In the genomic region with DNA sequence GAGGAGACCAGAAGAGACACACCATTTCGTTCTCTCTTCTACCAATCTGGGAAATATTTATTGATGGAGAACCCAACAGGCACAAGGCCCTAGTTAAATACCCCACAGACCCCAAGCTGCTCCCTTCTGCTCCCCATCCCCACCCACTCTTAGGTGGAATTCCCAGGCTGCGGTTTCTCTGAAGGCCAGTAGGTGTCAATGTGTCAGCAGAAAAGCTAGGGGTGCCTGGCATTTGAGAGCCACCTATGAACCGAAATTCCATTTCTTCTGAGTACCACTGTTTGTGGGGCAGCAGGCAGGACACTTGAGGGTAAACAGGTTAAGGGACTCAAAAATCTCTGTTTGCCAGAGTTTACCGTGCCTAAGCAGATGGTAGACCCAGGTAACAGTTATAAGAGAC, we compare ENCODE assay signal across 9 mouse cellular contexts. TPM values are rescaled to one million over a fixed set of nuclear protein-coding genes. Genes with fewer than 3 reads are reported as not detected.
DNase-seq lines count a peak whose midpoint lies in the region; ATAC-seq and TF ChIP-seq lines count a peak whose summit lies in the region.
"Had no signal": no experiment of that assay in that cellular context is flagged by ENCODE, and none has a peak within 500 bp of the region (broad histone marks: within the 10 kb centered on the region; RNA-seq: fewer than 3 reads in every experiment).

No protein-coding gene starts in this region.

- DNase-seq in cerebellum, postnatal 10 days: peak; percentile 77 to 80
- DNase-seq in cerebellum, adult 11-12 months: no peak
- DNase-seq in kidney, postnatal 25 days: peak; percentile 49 to 56
- DNase-seq in ES-E14 (ENCODE audit: low read depth, low spot score): no peak
- DNase-seq in left cerebral cortex, postnatal 4 days: peak; percentile 52
- no peak for DNase-seq in testis, postnatal 10 days (ENCODE audit: low spot score)

- WGBS in kidney, embryonic 14.5 days: 37% methylated on average over 4 of the region's 4 CpGs

- peaks cover 34% of the 10 kb centered on the region for H3K4me1 ChIP-seq in kidney, embryonic 14.5 days (ENCODE audit: control insufficient read depth, insufficient read depth, low read length)
- no peaks in the 10 kb centered on the region; a peak in 1 of 4 replicates for H3K4me1 ChIP-seq in ES-E14 (ENCODE audit: control insufficient read depth in 2 of 2, insufficient read depth in 2 of 2, low read length in 2 of 2, poor library complexity in 1 of 2)

- in situ Hi-C loops in ES-E14 (cut with MboI; ENCODE audit: low sequenced_read_pairs in 2 of 2, unreplicated experiment in 2 of 2): loop anchor here in 1 of 2 experiments (10.0 kb wide), 1 partner anchor 533 kb away; no protein-coding TSS in a partner anchor

- no peaks in the 10 kb centered on the region for H3K36me3 ChIP-seq in kidney, embryonic 14.5 days (ENCODE audit: control insufficient read depth, insufficient read depth, low read length)
- no peaks in the 10 kb centered on the region for H3K36me3 ChIP-seq in ES-E14 (ENCODE audit: control insufficient read depth, insufficient read depth, low read length, poor library complexity, severe bottlenecking)

- no peaks in the 10 kb centered on the region for H3K9me3 ChIP-seq in kidney, embryonic 14.5 days (ENCODE audit: control insufficient read depth, low read length)
- no peaks in the 10 kb centered on the region for H3K9me3 ChIP-seq in ES-E14 (ENCODE audit: control insufficient read depth, insufficient read depth, low read depth, low read length)

- no peak overlapping the region for H3K4me2 ChIP-seq in kidney, embryonic 14.5 days (replicated peaks; ENCODE audit: low read depth, low read length)

- H3K9ac ChIP-seq in kidney, embryonic 14.5 days (ENCODE audit: low read depth, low read length): no peak overlapping the region
- H3K9ac ChIP-seq in ES-E14 (ENCODE audit: insufficient read depth, low read depth, low read length, poor library complexity, severe bottlenecking): no peak overlapping the region

- no peak for ATAC-seq in kidney, embryonic 14.5 days (ENCODE audit: low FRiP score, low TSS enrichment)
- ATAC-seq in monocyte, adult 5-6 weeks (replicated peaks; ENCODE audit: insufficient number of reproducible peaks, low FRiP score, low TSS enrichment, poor library complexity, severe bottlenecking): no peak

- H3K27me3 ChIP-seq in kidney, embryonic 14.5 days (ENCODE audit: control insufficient read depth, insufficient read depth, low read length): no peaks in the 10 kb centered on the region; the same call in 1 of the 2 replicates

- H3K27ac ChIP-seq in kidney, embryonic 14.5 days (ENCODE audit: low read depth, low read length): no peak overlapping the region
- no peak overlapping the region for H3K27ac ChIP-seq in ES-E14 (ENCODE audit: insufficient read depth, low read depth, low read length, poor library complexity, severe bottlenecking)

- intact Hi-C loops in left cerebral cortex, postnatal 4 days (cut with DNase I): loop anchor here (10.0 kb wide), 2 partner anchors 433 to 533 kb away; no protein-coding TSS in a partner anchor

- no peak overlapping the region for H3K4me3 ChIP-seq in kidney, embryonic 14.5 days (ENCODE audit: low read length)
- no peak overlapping the region for H3K4me3 ChIP-seq in ES-E14 (ENCODE audit: insufficient read depth in 1 of 2, low read depth in 1 of 2, low read length in 2 of 2, poor library complexity in 1 of 2, severe bottlenecking in 1 of 2)

TF ChIP-seq in ES-E14, 5 proteins besides CTCF, POLR2A, EP300 and RAD21:
- no peak for TF ChIP-seq HCFC1 (IDR thresholded peaks at IDR 0.05; ENCODE audit: borderline replicate concordance, insufficient read depth, low read length)
- TF ChIP-seq ZNF384 (IDR thresholded peaks at IDR 0.05; ENCODE audit: low read depth, low read length): no peak
- TF ChIP-seq MAFK (IDR thresholded peaks at IDR 0.05; ENCODE audit: insufficient read depth, low read depth, low read length): peak; percentile 42; the same call in 1 of the 2 replicates
- no peak for TF ChIP-seq CHD2 (IDR thresholded peaks at IDR 0.05; ENCODE audit: low read depth, low read length)
- TF ChIP-seq ZC3H11A (IDR thresholded peaks at IDR 0.05; ENCODE audit: borderline replicate concordance, low read depth, low read length): 0 out of 2 replicates have a peak, but pooled peaks have one; percentile 37

RNA-seq across cellular contexts. Expression of a gene that starts 2.2 kb away (rescaled TPM):
- 3.0 and 3.1 TPM in 2 replicates for polyA plus RNA-seq in kidney, embryonic 14.5 days (2014; fragmentation: Nextera tagmentation; extraction: Ambion mirVana)
- 0.37 TPM in 1 of 2 replicates, not detected in the other for total RNA-seq in ES-E14 (2012; rRNA removed)
- total RNA-seq in left cerebral cortex, postnatal 4 days (2021): not detected
- not detected in 3 replicates for total RNA-seq in monocyte, adult 5-6 weeks (2017)
- polyA plus RNA-seq: gonadal fat pad, adult 2 months had no signal

Comparison
In these comparisons a context has a peak if more than half of its experiments do, and no peak if none do; other contexts are left out.
1. DNase-seq: peak in cerebellum, postnatal 10 days (2 of 2), kidney, postnatal 25 days (2 of 2) and left cerebral cortex, postnatal 4 days (single experiment); none in cerebellum, adult 11-12 months (single experiment), ES-E14 (single experiment) and testis, postnatal 10 days (single experiment).